Comparison of ENCODE assay signal across 22 mouse cellular contexts in genomic region chr2:105439022-105439421, GRCm38 (mm10). TPM values are rescaled to one million over a fixed set of nuclear protein-coding genes. Genes with fewer than 3 reads are reported as not detected.
A peak's percentile ranks its signal among the peaks of the same experiment; 100 is the strongest.
DNase-seq lines count a peak whose midpoint lies in the region; ATAC-seq and TF ChIP-seq lines count a peak whose summit lies in the region.
"Had no signal": no experiment of that assay in that cellular context is flagged by ENCODE, and none has a peak within 500 bp of the region (broad histone marks: within the 10 kb centered on the region; RNA-seq: fewer than 3 reads in every experiment).

No protein-coding gene starts in this region.

- 22% methylated on average over 4 of the region's 4 CpGs for WGBS in lung, embryonic 14.5 days
- 36% methylated on average over 4 of the region's 4 CpGs for WGBS in lung, embryonic 15.5 days
- 30% methylated on average over 4 of the region's 4 CpGs for WGBS in lung, embryonic 16.5 days
- 55% methylated on average over 4 of the region's 4 CpGs for WGBS in lung, adult 2 months
- WGBS in lung, postnatal 0 days: 36% methylated on average over 4 of the region's 4 CpGs

- TF ChIP-seq CTCF in lung, embryonic 14.5 days (IDR thresholded peaks at IDR 0.05; ENCODE audit: low read depth): no peak
- TF ChIP-seq CTCF in lung, adult 2 months (IDR thresholded peaks at IDR 0.05; ENCODE audit: insufficient read depth, low read length): no peak
- TF ChIP-seq CTCF in lung, postnatal 0 days (IDR thresholded peaks at IDR 0.05): no peak

- H3K27me3 ChIP-seq in lung, embryonic 14.5 days (ENCODE audit: insufficient read depth, low read length): no peaks in the 10 kb centered on the region
- 0 out of 2 replicates have a peak, but pooled peaks cover 3% of the 10 kb centered on the region for H3K27me3 ChIP-seq in lung, embryonic 15.5 days
- H3K27me3 ChIP-seq in lung, embryonic 16.5 days (ENCODE audit: control insufficient read depth, insufficient read depth, low read depth, low read length): no peaks in the 10 kb centered on the region
- H3K27me3 ChIP-seq in lung, postnatal 0 days (replicated peaks; ENCODE audit: insufficient read depth, low read length): no peaks in the 10 kb centered on the region
- H3K27me3 ChIP-seq: CH12.LX had no signal

- peak; percentile 69 for DNase-seq in lung, embryonic 14.5 days
- DNase-seq in lung, postnatal 36 days: no peak
- DNase-seq in lung, postnatal 25 days (ENCODE audit: low spot score): no peak
- DNase-seq in lung, adult 2 months: no peak
- DNase-seq in lung, postnatal 0 days (ENCODE audit: low spot score): peak; percentile 31
- DNase-seq in lung, postnatal 4 days: no peak
- DNase-seq: adrenal gland, adult 2 months; adrenal gland, adult 8-10 months; adrenal gland, postnatal 10 days; adrenal gland, postnatal 14 days; adrenal gland, postnatal 25 days; adrenal gland, postnatal 36 days; B cell, adult 2 months; cerebellum, adult 11 months; cerebellum, adult 11-12 months had no signal

- H3K9me3 ChIP-seq in lung, embryonic 14.5 days (ENCODE audit: low read depth, low read length): no peaks in the 10 kb centered on the region
- no peaks in the 10 kb centered on the region for H3K9me3 ChIP-seq in lung, embryonic 15.5 days
- no peaks in the 10 kb centered on the region for H3K9me3 ChIP-seq in lung, embryonic 16.5 days (ENCODE audit: control insufficient read depth, low read length)
- no peaks in the 10 kb centered on the region for H3K9me3 ChIP-seq in lung, postnatal 0 days (ENCODE audit: low read length)
- H3K9me3 ChIP-seq: G1E had no signal

- ATAC-seq in lung, embryonic 14.5 days (ENCODE audit: insufficient read depth): peak; percentile 80; the same call in 1 of the 2 replicates
- ATAC-seq in lung, embryonic 15.5 days (ENCODE audit: borderline replicate concordance, extremely low read depth, low FRiP score, low TSS enrichment): peak; percentile 62; the same call in 1 of the 2 replicates
- peak; percentile 67 for ATAC-seq in lung, embryonic 16.5 days (ENCODE audit: low read depth)
- no peak for ATAC-seq in lung, postnatal 0 days
- ATAC-seq: activated CD4-positive, CD25-positive, alpha-beta regulatory T cell, adult 4 months; CD4-positive, CD25-positive, alpha-beta regulatory T cell, adult 4 months; Patski had no signal

- H3K36me3 ChIP-seq in lung, embryonic 14.5 days (ENCODE audit: insufficient read depth): no peaks in the 10 kb centered on the region
- H3K36me3 ChIP-seq in lung, embryonic 15.5 days: no peaks in the 10 kb centered on the region
- no peaks in the 10 kb centered on the region for H3K36me3 ChIP-seq in lung, embryonic 16.5 days (ENCODE audit: control insufficient read depth, insufficient read depth, low read length)
- H3K36me3 ChIP-seq in lung, postnatal 0 days (ENCODE audit: insufficient read depth, low read length): no peaks in the 10 kb centered on the region
- H3K36me3 ChIP-seq: G1E had no signal

- no peak overlapping the region for H3K9ac ChIP-seq in lung, embryonic 14.5 days
- H3K9ac ChIP-seq in lung, embryonic 15.5 days: no peak overlapping the region
- H3K9ac ChIP-seq in lung, embryonic 16.5 days (ENCODE audit: low read length): no peak overlapping the region
- no peak overlapping the region for H3K9ac ChIP-seq in lung, postnatal 0 days (replicated peaks; ENCODE audit: low read depth)

- TF ChIP-seq EP300 in lung, postnatal 0 days (IDR thresholded peaks at IDR 0.05): no peak

- no peak overlapping the region for H3K27ac ChIP-seq in lung, embryonic 14.5 days (ENCODE audit: low read depth)
- no peak overlapping the region for H3K27ac ChIP-seq in lung, embryonic 15.5 days
- no peak overlapping the region for H3K27ac ChIP-seq in lung, embryonic 16.5 days (ENCODE audit: low read length)
- H3K27ac ChIP-seq in lung, postnatal 0 days (ENCODE audit: low read length): no peak overlapping the region

- H3K4me3 ChIP-seq in lung, embryonic 14.5 days (ENCODE audit: low read depth, low read length): no peak overlapping the region
- no peak overlapping the region for H3K4me3 ChIP-seq in lung, embryonic 15.5 days
- H3K4me3 ChIP-seq in lung, embryonic 16.5 days (ENCODE audit: low read length): no peak overlapping the region
- H3K4me3 ChIP-seq in lung, adult 2 months (replicated peaks; ENCODE audit: extremely low read depth, low read depth, low read length): no peak overlapping the region
- H3K4me3 ChIP-seq in lung, postnatal 0 days (ENCODE audit: low read depth, low read length): no peak overlapping the region

- no peak for TF ChIP-seq POLR2A in lung, adult 2 months (IDR thresholded peaks at IDR 0.05; ENCODE audit: borderline replicate concordance, extremely low read depth, low read depth, low read length)

- H3K4me2 ChIP-seq in lung, embryonic 14.5 days: no peak overlapping the region
- H3K4me2 ChIP-seq in lung, embryonic 15.5 days: no peak overlapping the region; the same call in 1 of the 2 replicates
- no peak overlapping the region for H3K4me2 ChIP-seq in lung, embryonic 16.5 days (ENCODE audit: low read depth, low read length)
- H3K4me2 ChIP-seq in lung, postnatal 0 days (replicated peaks; ENCODE audit: low read depth, low read length): no peak overlapping the region

- H3K4me1 ChIP-seq in lung, embryonic 14.5 days (ENCODE audit: insufficient read depth): no peaks in the 10 kb centered on the region
- H3K4me1 ChIP-seq in lung, embryonic 15.5 days: no peaks in the 10 kb centered on the region
- H3K4me1 ChIP-seq in lung, embryonic 16.5 days (replicated peaks; ENCODE audit: control insufficient read depth, insufficient read depth, low read length): peaks cover 2% of the 10 kb centered on the region; the same call in 1 of the 2 replicates
- H3K4me1 ChIP-seq in lung, adult 2 months (ENCODE audit: control insufficient read depth, insufficient read depth, low read length): no peaks in the 10 kb centered on the region
- H3K4me1 ChIP-seq in lung, postnatal 0 days (ENCODE audit: insufficient read depth, low read depth, low read length): no peaks in the 10 kb centered on the region

RNA-seq across cellular contexts. Expression of gene Rcn1, which starts 39.9 kb away (rescaled TPM):
- polyA plus RNA-seq in lung, embryonic 14.5 days (2014; fragmentation: Nextera tagmentation; extraction: Ambion mirVana): 137 and 138 TPM in 2 replicates
- 145 and 156 TPM in 2 replicates for polyA plus RNA-seq in lung, embryonic 15.5 days (2015; fragmentation: Nextera tagmentation; extraction: Ambion mirVana)
- 124 and 134 TPM in 2 replicates for polyA plus RNA-seq in lung, embryonic 16.5 days (2015; fragmentation: Nextera tagmentation; extraction: Ambion mirVana)
- 20.6 and 23.8 TPM in 2 replicates for polyA plus RNA-seq in lung, adult 2 months (2012; rRNA removed)
- polyA plus RNA-seq in lung, postnatal 0 days (2015; fragmentation: Nextera tagmentation; extraction: Ambion mirVana): 60.1 and 62.4 TPM in 2 replicates

Comparison
In these comparisons a context has a peak if more than half of its experiments do, and no peak if none do; other contexts are left out.
1. DNase-seq: peak in lung, embryonic 14.5 days (single experiment) and lung, postnatal 0 days (single experiment); none in lung, postnatal 36 days (single experiment), lung, postnatal 25 days (single experiment), lung, adult 2 months (single experiment) and lung, postnatal 4 days (0 of 2).